Mouse (Mus musculus) heart, adult 18-20 months (tissue): ENCODE results near the gene Pign. TPM values are rescaled to one million over a fixed set of nuclear protein-coding genes. Genes with fewer than 3 reads are reported as not detected.

Source experiments
- DNase-seq, 2 experiments: peaks; one replicate each; pipeline ENCODE4 v3.0.0; 2021 to 2022; ENCODE audit warnings: mixed read lengths in 1 of 2
- microRNA-seq, 2 experiments: library from miRNA; unstranded; fragments of <30 nt; microRNA quantifications; one replicate each; pipeline ENCODE4 v1.2.0; 2022
- total RNA-seq, 2 experiments: library from RNA; stranded (reverse); gene quantifications; 2 replicates each; pipeline ENCODE4 v1.2.3; 2021

The Pign gene
- total RNA-seq, 2 experiments from 2014 or later: 12.2 to 12.7 TPM

DNA sequence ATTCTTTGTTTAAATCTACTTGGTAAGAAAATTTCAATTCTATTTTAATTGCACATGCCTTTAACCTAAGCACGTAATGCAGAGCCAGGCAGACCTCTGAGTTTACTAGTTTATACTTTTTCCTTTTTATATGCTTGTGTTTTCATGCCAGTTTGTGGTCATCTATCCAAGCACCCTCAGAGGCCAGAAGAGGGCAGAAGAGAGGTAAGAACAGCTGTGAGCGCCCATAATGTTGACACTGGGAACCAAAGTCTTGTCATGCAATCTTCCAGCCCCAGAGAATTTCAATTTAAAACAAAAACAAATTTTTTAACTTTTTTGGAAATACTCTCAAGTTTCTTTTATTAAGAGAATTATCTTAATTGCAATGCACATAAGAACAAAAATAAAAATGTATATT is 99.7 kb downstream of the Pign start:
- DNase-seq: peak in 1 of 2 experiments; percentile 3

DNA sequence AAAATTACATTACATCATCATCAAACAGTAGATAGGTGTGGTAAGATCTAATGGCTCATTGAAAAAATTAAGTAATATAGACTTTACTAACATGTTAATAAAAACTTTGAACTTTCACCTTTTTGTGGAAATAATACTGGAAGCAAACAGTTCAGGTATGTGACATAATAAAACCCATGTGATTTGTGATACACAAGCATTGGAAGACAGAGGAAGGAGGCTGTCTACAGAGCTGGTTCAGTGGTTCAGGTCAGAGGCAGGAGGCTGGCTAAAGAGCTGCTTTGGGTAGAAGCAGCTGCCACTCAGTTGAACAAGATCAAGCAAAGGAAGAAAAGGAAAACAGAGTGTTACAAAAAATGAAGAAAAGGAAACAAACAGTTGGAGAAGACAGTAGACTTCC is 107.4 kb downstream of the Pign start:
- DNase-seq: no peak

DNA sequence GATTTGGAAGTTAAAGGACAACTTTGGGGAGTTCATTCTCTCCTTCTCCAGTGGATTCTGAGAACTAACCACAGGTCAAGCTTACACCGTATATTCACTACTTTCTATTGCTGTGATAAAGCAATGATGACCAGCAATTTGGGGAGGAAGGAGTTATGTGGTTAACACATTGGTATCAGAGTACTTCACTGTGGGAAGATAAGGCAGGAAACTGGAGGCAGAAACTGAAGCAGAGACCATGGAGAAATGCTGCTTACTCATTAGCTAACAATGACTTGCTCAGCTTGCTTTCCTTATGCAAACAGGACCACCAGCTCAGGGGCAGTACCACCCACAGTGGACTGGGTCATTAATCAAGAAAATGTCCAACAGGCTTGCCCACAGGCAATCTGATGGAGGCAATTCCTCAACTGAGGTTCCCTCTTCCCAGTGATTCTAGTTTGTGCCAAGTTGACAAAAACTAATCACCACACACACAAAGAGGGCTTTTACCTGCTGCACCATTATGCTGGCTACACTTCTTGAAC is 108.2 kb downstream of the Pign start:
- no peak for DNase-seq

DNA sequence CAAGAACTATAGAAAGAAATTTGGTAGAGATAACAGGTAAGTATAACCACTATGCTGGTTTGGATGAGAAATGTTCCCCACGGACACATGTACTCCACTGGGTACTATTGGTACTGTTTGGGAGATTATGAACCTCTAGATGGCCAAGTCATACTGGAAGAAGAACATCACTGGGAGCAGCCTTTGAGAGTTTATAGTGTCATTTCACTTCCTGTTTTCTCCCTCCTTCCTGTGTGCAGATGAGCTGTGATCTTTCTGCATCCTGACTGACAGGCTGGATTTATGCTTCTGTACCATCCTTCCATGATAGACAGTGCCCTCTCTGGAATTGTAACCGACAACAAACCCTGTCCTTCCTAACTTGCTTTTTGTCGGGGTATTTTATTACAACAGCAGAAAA is 110.3 kb downstream of the Pign start:
- no peak for DNase-seq

DNA sequence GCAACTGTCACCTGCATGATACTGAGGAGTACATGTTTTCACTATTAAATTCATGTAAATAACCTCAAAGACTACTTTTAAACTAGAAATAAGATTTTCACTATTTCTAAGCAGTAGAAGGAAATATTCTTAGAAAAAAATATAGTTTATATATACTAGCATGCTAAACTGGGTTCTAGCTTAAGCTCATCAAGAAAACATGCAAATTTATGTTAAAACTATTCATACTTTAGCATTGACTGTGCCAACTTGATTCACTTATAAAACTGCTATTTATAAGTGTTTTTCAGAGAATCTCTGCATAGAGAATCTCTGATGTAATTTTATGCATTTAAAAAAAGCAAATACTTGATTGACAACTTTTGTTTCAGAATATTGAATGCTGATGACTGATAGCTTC is 113.3 kb downstream of the Pign start:
- DNase-seq: no peak

DNA sequence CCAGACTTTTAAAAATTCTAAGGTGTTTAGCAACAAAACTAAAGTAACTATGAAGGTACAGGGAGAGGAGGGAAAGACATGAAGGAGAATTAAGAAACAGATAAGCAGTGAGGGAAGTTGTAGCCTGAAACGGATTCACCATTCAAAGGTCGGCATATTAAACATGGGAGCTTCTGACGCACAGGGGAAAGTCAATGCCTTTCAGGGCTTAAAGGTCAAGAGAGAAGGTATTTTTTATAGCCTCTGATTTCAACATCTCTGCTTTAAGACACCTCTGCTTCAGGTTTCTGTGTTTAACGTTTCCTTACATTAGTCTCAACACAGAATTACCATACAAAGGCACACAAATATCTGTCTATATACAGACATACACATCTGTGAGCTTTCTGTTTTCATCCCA is 113.8 kb downstream of the Pign start:
- DNase-seq: no peak

DNA sequence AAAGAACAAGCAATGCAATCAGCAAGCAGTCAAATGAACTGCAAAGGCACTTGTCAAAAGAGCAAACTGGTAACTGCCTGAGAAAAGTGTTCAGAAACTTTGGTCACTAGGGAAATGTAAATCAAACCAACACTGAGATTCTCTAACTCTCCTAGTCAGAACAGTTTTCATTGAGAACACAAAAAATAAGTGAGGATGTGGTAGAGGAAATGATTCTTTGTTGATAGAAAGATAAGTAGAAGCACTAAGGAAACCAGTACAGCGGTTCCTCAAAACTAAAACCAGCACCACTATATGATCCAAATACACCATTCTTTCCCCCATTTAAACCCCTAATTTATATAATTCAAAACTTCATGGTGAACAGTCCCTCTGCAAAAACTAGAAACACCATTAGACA is 120.4 kb downstream of the Pign start:
- DNase-seq: no peak

DNA sequence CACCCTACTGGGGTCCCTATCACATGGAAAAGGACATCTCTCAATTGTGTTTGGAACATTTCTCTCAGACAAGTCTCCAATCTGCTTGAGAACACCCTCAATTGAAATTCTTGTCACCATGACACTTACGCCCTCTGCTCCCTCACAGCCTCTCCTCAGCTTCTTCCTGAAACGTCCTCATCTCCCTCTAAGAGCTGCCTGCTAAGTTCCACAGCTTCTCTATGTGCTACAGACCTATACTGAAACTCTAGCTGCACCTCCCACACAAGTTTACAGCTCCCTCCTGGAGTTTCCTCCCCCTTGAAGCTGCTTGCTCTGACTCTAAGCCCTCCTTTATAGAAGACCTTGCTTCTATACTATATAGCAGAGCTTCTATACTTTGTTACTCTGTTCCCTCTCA is 139.7 kb downstream of the Pign start:
- DNase-seq: no peak

DNA sequence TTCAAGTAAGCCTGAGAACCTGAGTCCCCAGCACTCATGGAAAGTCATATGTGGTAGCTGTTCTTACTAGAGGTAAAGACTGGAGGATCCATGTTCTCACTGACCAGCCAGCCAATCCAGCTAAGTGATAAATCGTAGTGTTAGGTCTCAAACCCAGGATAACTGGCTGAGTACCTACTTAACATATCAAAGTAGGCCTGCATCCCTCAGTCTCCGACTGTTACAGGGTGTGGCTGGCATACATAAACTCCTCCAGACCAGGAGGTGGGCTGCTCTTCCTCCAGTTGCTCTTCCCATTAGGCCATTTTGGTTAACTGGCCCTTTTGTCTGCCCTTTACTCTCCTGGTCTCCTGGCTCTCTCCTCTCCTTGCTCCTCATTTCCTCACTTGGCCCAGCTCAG is 141.2 kb downstream of the Pign start:
- DNase-seq: no peak

DNA sequence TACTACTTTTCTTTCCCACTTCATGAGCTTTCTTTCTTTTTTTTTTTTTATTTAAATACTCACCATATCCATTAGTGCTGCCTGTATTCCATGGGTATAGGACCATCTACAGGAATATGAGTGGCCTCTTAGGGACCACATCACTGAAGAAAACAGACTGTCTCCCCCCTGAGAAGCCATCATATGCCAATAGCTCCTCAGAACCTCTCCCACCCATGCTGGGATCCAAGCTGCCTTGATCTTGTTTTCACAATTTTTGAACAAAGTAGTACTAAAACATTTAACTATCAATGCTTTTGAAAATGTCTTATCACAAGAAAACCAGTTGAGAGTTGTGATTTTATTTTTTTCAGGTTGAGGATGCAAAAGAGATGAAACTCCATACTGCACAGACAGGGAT is 145.4 kb downstream of the Pign start:
- DNase-seq: no peak

DNA sequence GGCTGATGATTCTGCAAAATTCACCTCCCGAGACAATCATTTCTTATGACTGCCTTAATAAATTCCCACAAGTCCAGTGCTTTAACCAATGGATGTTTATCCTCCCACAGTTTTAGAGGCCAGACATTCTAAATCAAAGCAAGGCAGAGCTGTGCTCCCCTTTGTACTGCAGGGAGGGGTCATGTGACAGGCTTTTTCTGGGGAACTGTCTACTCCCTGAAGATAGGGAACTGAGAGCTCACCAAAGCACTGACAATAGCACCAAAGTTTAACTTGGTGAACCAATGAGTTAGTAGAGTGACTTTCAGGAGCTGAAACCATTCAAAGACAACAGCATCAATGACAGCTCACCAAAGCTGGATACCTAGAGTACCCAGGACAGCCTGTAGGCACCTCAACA is 156.4 kb downstream of the Pign start:
- DNase-seq: peak in 1 of 2 experiments; percentile 2

DNA sequence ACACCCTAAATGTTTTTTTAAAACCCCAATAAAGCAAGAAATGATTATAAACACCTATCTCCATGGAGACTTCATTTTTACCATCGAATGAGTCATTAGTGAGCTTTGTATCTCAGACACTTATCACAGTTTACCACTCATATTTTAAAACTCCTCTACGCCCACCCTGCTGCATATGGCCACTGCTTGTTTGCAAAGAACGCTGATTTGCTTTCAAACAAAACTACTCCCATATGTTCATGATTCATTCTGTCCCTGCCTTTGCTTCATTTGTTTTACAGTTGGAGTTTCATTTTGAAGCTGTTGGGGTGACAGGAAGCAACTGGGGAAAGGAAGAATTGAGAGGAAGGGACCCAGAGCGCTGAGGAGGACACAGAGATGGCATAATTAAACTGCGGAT is 170.9 kb downstream of the Pign start:
- DNase-seq: no peak

DNA sequence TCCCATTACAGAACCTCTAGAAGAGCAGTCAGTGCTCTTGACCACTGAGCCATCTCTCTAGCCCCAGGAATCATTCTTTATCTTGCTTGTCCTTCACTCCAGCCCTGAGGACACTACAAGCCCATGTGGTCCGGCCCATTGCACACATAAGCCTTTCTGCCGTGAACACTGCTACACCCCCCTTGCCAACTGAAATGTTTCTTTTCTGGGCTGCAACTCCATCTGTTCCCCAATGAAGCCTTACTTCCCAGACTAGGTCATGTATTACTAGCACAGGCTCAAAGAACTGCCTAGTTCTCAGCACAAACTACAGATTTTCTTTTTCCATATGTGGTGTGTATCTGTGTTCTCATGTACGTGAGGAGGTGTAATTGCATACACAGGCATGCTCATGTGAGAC is 174.0 kb downstream of the Pign start:
- DNase-seq: no peak

DNA sequence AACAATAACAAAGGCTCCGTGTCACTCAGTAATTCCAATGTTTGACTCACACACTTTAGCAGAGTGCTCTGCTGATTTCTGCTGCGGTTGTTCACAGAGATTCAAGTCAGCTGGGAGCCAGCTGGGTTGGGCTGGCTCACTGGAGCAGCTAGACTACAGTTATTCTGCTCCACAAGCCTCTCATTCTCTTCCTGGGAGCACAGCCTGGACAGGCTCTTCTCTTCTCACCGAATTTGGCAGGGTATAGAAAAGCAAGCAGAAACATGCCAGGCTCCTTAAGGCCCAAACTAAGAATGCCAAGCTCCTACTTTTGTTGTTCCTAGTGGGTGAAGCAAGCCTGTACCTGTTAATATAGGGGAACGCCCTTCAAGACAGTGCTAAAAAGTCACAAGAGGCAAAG is 176.4 kb downstream of the Pign start:
- DNase-seq: no peak

Small RNA genes lying within 50 kb of the gene (microRNA-seq; reads per million reads assigned to microRNA genes)
- 0 reads per million in 2 experiments for gene Gm22426

Other genes with a start within 250 kb of the Pign start
- 10 to 100 TPM; 21.8 to 22.4 TPM for gene Relch, start 184 bp upstream of the Pign start, total RNA-seq
- 1 to 10 TPM; 1.6 TPM for gene Tnfrsf11a, start 117.0 kb upstream of the Pign start, total RNA-seq